Mouse (Mus musculus) kidney, postnatal 4 days (tissue): Measurements from ENCODE around the gene Pfkm.
A peak's percentile ranks its signal among the peaks of the same experiment; 100 is the strongest.

ENCODE experiments used
- DNase-seq, 2 experiments: peaks; one replicate each; pipeline ENCODE4 v3.0.0; 2021; ENCODE audit warnings: mixed read lengths in 2 of 2

Pfkm gene

DNA sequence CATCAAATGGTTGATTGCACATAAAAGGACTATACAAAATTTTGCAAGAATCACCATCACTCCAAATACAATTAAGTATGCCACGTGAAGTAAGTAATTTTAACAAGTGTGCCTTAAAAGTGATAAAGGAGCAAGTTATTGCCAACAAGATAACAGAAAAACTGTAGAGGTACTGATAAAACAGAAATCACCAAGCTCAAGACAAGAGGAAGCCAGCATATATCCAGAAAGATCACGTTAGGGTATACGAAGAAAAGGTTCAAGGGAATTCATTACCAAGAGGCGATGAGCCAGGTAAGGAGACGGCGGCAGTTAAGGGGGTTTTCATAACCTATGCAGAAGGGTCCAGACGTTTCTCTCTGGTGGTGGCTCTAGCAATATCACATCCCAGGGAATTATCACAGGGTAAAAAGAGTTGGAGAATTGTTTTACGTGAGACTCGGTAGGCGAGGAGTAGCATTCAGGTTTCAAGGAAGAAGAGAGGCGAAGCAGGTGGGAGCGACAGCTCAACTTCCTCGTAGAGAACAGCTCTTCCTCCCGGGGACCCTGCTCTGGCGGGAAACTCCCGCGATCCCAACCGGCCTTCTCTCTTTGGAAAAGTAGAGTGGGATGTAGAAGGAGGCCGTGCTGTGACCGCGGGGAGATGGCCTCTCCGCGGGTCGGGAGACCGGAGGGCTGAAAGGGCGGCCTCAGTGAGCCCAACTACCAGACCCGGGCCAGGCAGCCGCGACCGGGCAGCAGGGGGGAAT is at the start of gene Pfkm:
Gene Pfkm (plus strand): TSS at position 218 of the 749 bp plus-strand sequence.
- DNase-seq: no peak

DNA sequence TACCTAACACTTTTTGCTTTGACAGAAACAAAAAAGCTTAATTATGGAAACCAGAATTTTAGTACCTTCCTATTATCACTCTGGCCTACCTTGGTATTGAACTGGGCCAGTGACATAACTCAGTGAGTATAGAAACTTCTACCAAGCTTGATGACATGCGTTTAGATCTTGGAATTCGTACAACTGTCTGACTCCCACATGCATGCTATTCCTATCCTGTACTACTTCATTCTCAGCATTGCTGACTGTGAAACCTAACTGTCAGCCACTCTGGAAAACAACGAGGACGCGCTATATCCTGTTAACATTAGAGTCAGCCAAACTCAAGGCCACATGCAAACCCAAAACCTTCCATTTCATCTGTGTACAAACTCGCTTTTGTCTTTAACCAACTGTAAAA is 48.4 kb upstream of the Pfkm start:
- DNase-seq: no peak

DNA sequence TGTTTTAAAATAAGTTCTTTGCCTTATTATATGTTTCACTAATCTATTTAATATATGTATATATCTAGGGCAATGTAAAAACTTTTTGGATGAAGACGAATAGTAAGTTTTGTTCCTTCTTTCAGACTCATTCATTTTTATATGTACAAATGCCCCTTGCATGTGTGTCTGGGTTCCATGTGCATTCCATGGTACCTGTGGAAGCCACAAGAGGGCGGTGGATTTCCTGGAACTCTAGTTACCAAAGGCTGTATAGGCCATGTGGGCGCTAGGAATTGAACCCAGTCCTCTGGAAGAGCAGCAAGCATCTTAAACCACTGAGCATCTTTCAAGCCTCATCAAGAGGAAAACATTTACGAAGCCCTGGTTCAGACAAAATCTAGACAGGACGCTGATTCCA is 48.0 kb upstream of the Pfkm start:
- no peak for DNase-seq

DNA sequence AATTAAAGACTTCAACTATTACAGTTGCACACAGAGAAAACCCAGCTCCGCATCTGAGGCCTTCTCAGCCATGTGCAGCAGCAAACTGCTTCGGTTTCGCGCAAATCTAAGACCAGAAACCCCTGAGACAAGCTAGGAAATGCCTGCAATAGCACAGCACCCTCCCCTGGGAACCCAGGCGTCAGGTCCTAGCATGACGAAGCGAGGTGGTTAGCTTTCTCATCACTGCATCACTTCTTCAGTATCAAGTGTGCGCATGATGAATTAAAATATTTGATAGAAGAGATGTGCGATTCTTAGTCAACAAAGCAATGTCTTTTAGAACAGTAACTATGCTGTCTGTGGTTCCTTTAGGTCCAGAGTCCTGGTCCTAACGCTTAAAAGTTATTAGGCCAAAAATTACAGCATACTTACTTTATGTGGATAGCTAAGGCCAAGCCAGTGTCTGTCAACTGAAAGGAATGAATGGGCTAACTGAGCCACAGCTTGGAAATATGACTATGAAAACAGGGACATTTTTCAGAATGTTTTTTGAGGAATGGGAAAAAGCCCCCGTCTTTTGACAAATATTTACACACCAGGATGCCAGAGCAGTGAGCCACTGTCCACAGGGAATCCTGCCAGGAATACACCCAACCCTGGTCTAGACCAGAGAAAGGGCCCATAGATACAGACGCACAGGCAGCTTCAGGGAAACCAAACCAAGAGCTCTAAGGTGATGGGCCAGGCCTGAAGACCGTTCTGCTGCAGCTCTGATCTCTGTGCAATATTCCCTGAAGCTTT is 43.3 kb upstream of the Pfkm start:
- no peak for DNase-seq

GRCm38 (mm10) chr15:98051685-98052084 is 40.7 kb upstream of the Pfkm start:
- no peak for DNase-seq

DNA sequence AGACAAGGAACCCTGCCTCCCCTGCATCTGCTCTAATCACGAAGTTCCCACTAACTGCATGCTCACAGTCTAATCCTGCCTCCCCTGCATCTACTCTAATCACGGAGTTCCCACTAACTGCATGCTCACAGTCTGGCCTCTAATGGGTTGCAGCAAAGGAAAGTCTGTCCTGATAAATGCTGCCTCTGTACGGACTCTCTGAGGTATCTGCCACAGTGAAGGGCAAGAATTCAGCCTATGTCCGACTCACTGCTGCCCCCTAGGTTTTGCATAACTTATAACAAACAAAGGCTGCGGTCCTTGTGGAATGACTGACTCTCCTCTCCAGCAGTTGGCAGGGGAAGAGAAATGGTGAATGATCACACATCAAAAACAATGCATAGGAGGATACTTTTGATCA is 37.1 kb upstream of the Pfkm start:
- peak; percentile 50 to 59 for DNase-seq

- DNase-seq: no peak
Observed at GRCm38 (mm10) chr15:98065881-98066280, 26.5 kb upstream of the Pfkm start.

DNA sequence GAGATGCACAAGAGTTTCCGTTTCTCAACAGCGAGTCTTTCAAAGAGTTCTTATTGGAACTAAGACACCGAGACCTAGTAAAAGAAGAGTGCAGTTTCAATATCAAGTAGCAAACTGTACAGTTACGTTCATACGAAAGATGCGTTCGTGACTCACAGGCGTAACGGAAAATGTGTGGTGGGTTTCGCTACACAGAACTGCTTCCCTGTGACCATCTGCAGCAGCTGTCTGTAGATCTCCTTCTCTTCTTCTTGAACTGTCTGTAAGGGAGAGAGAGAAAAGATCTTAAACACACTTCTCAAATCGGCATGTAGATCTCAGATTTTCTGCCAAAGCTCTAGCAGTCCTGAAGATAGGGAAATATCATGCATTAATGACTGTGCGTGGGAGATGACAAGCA is 25.8 kb upstream of the Pfkm start:
- DNase-seq: no peak

DNA sequence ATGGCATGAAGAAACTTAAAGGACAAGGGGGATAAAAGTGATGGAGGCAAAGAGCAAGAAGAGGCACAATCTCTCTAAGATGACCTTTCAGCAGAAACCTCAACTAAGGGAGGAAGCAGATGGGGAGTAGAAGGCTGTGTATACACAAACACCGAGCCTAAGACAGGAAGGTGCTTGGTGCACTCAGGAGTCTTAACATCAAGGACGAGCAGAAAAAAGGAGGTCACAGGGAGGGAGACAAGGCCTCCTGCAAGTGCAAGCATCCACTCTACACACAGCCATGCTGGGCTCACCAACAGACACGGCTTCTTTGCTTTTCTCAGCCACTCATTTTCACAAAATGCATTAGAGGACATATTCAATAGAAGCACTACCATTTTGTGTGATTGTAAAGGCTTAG is 24.9 kb upstream of the Pfkm start:
- no peak for DNase-seq

- no peak for DNase-seq
Observed at GRCm38 (mm10) chr15:98068506-98068905, 23.9 kb upstream of the Pfkm start.

DNA sequence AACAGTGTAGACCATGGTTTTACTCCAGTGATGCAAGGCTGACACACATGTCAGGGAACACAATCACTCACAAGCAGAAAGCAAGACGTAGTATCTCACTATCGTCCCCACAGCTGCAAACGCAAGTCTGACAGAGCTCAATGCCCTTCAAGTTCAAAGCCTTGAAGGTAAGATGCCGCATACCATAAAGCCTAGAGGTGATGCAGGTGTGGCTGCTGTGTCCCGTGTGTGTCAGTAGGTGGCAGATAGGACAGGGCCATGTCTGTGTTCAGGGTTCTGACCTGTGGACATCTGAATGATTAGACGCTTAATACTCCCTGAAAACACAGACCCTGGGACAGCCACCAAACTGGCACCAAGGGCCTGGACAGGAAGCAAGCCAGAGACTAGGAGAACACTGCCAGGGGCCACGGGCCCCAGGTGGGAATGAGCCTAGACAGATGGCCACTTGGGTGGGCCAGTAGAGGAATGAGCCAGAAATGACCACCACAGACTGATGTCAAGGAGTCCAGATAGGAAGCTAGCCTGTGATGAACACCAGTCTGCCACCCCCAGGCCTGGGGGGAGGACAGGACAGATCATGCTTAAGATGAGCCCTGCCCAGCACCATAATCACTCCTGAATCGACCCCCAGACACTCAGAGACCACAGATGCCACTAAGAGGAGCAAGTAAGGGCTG is 22.7 kb upstream of the Pfkm start:
- DNase-seq: no peak

- DNase-seq: no peak
Observed at GRCm38 (mm10) chr15:98070376-98070775, 22.0 kb upstream of the Pfkm start.

- DNase-seq: no peak
Observed at GRCm38 (mm10) chr15:98074521-98074920, 17.9 kb upstream of the Pfkm start.

DNA sequence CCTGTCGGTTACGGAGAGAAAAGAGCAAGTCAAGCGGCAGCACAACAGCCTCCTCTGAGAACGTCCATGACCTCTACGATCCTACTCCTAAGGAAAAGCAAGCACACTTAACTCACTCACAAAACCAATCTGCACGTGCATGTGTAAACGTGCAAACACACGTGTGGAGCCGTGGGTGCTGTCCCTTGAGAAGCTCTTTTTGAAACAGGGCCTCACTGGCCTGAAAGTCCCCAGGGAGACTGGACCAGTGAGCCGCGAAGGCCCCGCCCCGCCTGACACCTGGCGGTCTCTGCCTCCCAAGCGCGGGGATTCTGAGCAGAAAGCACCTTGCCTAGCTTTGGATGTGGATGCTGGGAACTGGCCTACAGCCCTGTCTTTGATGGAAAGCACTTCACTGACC is 17.4 kb upstream of the Pfkm start:
- DNase-seq: peak in 1 of 2 experiments; percentile 18

DNA sequence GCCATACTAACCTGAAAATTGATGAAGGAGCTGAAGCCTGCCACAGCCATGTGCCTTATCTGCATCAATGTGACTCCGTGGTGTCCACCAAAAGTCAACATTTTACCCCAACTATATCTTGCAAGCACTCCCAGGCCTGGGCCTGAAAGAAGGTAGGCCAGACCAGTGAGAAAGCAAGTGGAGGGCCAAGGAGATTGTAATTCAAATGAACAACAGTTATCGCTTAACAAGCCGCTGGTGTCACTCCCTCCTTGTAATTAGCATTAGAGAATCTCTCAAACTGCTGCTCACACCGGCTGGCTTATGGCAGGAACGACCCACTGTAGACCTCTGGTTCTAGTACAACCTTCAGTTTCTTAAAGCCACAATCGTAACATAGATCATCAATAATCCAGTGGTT is 15.5 kb upstream of the Pfkm start:
- DNase-seq: no peak

DNA sequence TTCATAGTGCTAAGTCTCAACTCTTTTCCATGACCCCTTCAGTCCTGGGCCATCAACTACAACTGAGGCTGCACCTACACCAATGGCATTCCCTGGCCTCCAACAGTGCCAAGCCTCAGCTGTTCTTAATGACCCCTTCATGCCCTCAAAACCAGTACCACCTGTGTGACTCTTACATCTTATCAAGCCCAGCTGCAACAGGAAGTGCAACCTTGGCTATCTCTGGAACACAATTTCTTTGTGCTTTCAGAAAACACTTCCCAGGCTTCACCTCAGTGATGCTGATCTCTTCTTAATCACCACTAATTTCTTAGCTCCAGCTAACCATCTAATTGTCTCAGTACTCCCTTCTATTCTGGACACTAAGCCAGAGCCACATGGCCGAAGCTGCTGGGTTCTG is 3.5 kb upstream of the Pfkm start:
- no peak for DNase-seq

DNA sequence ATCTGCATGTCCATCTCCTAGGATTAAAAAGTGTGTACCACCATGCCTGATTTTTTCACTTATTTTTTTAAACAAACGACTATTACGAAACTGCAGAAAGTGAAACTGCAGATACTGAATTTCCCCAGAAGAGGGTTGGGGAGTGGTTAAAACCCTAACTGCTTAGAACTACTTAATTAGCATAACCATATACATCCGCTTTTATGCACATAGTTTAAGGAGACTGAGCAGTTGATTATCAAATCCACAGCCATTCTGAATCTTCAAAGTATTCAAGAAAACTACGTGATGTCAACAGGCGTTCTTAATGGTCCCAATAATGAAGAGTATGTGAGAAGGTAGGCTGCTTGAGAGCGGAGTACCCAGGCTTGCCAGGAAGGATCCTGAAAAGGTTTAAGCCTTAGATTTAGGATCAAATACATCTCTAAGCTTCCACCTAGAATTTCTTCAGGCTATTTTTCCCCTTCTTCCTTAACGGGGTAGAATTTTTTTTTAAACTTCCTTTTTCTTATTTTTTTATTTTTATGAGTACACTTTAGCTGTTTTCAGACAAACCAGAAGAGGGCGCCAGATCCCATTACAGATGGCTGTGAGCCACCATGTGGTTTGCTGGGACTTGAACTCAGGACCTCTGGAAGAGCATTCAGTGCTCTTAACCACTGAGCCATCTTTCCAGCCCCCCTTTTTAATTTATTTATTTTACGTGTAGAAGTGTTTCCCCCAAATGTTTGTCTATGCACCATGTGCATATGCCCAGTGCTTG is 2.8 kb upstream of the Pfkm start:
- peak; percentile 59 to 66 for DNase-seq

DNA sequence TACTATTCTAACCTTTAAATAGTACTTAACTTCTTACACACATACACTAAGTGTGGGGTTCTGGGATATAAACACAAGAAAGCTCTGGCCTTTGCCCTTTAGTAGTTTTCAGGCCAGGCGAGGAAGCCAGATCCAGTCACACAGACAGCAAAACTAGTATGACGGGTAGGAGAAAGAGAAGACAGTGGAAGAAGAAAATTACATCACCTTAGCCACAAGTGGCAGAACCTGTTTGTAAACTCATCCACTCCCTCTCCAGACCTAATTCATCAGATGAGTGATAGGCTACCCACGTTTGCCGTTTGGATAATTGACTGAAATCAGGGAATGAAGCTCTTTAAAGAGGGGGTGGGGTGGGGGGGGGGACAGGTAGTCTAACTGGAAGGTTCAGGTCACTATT is 548 bp upstream of the Pfkm start:
- no peak for DNase-seq

DNA sequence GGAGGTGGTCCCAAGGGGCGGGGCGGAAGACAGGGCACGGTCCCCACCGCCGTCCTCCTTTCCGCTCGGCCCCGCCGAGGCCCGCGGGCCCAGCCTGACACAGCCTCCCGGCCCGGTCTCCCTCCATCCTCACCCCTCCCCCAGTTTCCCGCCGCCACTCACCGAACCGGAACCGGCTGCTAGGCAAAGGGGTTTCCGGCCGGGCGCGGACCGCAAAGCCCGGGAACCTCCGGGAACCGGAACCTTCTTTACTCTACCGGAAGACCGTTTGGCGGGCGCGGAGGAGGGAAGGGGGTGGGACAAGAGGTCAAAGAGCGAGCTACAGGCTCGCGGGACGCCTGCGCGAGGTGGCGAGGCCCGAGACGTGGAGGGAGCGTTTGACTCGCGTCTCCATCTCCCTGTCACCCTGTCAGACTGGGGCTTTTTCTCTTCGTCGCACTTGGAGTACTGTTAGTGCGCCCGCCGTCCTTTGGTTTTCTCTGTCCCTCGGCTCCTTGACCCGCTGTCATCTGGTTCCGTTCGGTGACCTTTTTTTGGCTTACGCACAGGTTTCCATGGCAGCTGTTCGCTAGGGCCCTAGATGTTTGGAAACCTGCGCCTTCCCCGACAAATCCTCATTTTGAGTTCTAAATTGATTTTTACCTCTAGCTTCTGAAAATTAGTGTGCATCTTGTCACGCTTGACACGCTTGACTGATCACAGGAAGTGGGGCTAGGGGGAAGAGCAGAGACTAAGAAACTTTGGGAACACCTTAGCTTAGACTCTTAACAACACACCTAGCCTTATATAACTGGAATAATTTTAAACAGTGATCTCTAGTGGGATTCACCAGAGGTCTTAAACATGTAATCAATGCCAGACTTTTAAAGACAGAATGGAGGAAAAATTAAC is 977 bp downstream of the Pfkm start, which contains the start of gene Senp1:
Gene Senp1 (minus strand): TSS at position 624 of the 891 bp plus-strand sequence.
- DNase-seq: peak; percentile 90 to 95

- DNase-seq: no peak
Observed at GRCm38 (mm10) chr15:98094905-98095304, 2.5 kb downstream of the Pfkm start.

DNA sequence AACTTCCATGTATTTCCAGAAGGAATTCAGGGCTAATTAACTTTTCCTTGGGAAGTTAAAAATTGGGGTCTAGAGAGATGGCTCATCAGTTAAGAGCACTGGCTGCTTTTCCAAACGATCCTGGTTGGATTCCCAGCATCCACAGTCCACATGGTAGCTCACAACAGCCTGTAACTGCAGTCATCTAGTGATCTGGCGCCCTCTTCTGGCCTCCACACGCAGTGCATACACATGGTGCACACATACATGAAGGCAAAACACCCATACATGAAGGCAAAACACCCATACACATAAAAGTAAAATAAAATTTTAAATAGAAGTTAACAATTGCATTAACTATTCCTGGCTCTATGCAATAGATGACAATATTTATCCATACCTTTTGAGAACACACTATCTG is 4.6 kb downstream of the Pfkm start:
- DNase-seq: no peak

DNA sequence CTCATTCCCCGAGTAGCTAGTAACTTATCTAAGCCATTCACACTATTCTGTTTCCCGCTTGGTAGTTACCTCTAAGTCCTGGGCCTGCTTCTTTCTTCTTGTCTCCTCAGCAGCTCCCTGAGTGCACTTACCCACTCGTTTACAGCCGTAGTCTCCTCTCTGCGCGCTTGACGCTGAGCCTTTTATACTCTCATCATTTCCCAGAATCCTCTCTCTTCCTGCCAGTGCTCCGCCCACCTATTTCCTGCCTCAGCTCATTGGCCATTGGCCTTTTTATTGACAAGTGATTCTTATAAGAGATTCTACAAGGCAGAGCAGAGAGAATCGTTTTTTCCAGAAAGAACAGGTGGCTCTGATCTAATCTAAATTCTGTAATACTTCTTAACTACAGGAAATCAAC is 6.1 kb downstream of the Pfkm start:
- DNase-seq: peak in 1 of 2 experiments; percentile 32
